Mouse (Mus musculus): ENCODE results near the gene Ptgs2.

Gene Ptgs2

GRCm38 (mm10) chr1:150099790-150100333 is at the start of gene Ptgs2:
Gene Ptgs2 (plus strand): TSS chr1:150100031.
- DNase-seq (ENCODE audit: low read depth): peak; percentile 79

DNA sequence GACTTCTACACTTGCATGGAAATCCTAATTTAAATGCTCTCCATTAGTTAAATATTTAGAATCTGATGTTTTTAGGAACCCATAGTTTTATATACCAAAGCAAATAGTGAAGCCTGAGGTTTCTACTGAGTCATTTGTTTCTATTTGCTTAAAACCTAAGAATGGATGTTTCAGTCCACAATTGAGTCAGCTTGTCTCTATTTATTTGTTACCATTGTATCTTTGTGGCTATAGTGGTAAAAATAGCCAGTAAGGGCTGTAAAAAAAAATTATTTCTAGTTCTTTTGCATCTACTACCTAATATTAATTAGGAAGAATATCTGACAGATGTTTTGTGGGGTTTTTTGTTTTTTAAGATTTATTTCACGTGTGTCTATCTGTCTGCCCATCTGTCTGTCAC is 49.6 kb upstream of the Ptgs2 start:
- no peak for DNase-seq (ENCODE audit: low read depth)

GRCm38 (mm10) chr1:150065684-150066083 is 34.1 kb upstream of the Ptgs2 start:
- DNase-seq (ENCODE audit: low read depth): no peak

DNA sequence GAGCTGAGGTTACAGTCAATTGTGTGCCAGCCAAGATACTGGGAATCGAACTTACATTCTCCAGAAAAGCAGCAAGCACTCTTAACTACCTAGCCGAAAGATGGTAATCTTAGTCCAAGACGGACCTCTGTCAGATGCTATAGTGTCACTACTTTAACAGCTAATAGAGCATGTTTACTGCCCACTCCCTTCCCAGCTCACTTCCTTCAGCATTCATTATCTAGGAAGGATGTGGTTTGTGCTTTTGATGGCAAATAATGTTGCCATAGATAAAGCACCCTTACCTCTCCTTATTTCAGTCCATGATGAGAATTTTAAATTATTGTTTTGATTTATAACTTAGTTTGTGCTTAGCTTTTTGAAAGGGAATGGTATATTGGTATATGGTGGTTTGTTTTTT is 27.0 kb upstream of the Ptgs2 start:
- no peak for DNase-seq (ENCODE audit: low read depth)

- DNase-seq (ENCODE audit: low read depth): no peak
These were observed 25.2 kb upstream of the Ptgs2 start for GRCm38 (mm10) chr1:150074609-150075008.

DNA sequence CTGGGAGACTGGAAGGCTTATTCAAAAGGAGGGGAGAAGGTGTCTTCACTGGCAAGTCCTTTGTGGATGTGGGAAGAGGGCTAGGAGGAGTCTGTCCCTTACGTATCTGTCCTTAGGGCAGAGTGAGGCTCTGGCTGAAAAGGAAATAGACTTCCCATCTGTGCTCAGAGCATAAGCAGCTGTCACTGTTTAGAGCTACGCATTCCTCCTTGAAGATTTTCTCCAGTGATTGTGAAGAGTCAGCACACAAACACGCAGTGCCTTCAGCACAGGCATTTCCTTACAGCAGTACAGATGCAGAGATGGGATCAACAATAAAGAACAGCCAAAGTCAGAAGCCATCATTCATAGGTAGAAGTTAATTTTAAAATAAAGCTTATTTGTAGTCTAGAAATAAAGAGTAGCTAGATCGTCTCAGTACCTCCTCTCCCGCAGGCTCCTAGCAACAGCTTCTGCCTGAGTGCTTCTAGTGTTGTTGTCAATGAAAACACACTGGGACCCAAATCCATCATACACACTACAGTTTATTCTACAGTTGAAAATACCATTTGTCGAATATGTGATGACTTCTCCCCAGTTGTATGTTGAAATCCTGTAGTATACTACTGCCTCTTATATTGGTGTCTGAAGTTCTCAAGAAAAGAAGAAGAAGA is 10.7 kb upstream of the Ptgs2 start:
- DNase-seq (ENCODE audit: low read depth): no peak

DNA sequence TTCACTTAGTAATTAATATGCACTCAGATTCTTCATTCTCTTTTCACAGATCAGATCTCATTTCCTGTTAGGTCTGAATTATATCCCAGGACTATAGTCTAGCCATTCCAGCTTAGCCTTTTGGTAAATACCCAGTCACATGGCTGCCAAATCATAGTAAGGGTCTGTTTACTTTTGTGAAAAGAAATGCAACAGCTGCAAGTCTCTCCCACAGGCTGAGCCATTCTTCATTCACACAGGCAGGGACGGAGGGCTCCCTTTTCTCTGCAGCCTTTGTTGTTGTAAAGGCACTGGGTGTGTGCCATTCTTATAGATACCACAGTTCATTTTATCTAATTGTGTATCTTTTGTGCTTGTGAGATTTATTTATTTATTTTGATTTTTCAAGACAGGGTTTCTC is 9.6 kb upstream of the Ptgs2 start:
- no peak for DNase-seq (ENCODE audit: low read depth)

DNA sequence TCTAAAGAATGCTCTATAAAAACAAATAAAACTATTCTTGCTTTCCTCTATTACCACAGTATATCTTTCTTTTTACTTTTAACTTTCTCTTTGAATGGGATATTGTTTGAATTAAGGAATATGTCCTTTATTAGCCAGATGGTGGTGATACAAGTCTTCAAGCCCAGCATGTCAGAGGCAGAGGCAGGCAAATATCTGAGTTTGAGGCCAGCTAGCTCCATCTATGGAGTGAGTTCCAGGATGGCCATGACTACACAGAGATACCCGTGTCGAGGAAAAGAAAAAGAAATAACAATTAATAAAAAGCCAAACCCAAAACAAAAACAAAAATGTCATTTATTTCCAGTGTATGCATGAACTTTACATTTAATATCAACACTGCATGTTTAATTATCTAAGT is 2.8 kb upstream of the Ptgs2 start:
- no peak for DNase-seq (ENCODE audit: low read depth)

- no peak for DNase-seq (ENCODE audit: low read depth)
These were observed 2.1 kb upstream of the Ptgs2 start for GRCm38 (mm10) chr1:150097721-150098120.

- no peak for DNase-seq (ENCODE audit: low read depth)
These were observed 457 bp upstream of the Ptgs2 start for GRCm38 (mm10) chr1:150099374-150099773.

DNA sequence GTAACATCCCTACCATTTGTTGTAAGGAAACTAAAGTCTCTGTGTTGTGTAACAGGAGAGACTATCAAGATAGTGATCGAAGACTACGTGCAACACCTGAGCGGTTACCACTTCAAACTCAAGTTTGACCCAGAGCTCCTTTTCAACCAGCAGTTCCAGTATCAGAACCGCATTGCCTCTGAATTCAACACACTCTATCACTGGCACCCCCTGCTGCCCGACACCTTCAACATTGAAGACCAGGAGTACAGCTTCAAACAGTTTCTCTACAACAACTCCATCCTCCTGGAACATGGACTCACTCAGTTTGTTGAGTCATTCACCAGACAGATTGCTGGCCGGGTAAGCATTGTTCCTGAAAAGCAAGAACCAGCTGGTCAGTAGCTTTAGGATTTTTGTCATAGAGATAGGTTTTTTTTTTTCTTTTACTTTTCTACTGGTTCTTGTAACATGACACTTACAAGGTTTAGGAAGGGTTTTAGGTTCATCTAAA is 4.4 kb downstream of the Ptgs2 start:
- no peak for DNase-seq (ENCODE audit: low read depth)

GRCm38 (mm10) chr1:150106736-150107135 is 6.9 kb downstream of the Ptgs2 start:
- DNase-seq (ENCODE audit: low read depth): no peak

- no peak for DNase-seq (ENCODE audit: low read depth)
These were observed 9.8 kb downstream of the Ptgs2 start for GRCm38 (mm10) chr1:150109591-150109990.

GRCm38 (mm10) chr1:150115352-150115751 is 15.5 kb downstream of the Ptgs2 start:
- DNase-seq (ENCODE audit: low read depth): no peak

- no peak for DNase-seq (ENCODE audit: low read depth)
These were observed 18.5 kb downstream of the Ptgs2 start for GRCm38 (mm10) chr1:150118352-150118751.

- DNase-seq (ENCODE audit: low read depth): no peak
These were observed 25.7 kb downstream of the Ptgs2 start for GRCm38 (mm10) chr1:150125568-150125967.

- DNase-seq (ENCODE audit: low read depth): no peak
These were observed 30.2 kb downstream of the Ptgs2 start for GRCm38 (mm10) chr1:150130070-150130469.

DNA sequence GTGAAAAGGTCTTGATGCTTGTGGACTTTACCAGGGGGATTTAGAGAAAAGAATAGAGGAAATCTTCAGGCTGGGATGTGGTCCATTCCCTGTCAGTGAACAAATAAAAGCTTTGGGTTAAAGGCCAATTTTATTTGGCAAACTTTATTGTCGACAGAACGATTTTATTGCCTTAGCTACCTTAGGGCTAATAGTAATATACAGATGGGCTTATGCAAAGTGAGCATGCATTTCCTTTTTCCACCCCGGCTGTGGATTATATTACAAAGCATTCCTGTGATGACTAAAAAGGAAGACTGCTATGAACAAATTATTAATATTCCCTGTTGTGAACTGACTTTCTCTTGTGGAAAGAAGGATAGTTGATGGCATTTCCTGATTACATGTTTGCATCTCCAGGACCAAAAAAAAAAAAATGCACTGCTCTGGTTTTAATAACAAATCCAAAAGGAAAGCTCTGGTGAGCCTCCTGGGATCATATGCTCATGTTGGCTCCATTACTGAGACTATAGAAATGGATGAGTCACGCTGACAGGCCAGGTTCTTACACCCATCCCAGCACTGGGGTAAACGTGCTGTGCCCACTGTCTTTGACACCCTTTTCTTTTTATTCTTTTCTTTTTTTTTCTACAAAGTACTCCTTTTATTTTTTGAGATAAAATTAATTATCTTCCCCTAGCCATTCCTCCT is 30.9 kb downstream of the Ptgs2 start:
- DNase-seq (ENCODE audit: low read depth): no peak

GRCm38 (mm10) chr1:150135350-150135749 is 35.5 kb downstream of the Ptgs2 start:
- DNase-seq (ENCODE audit: low read depth): no peak

DNA sequence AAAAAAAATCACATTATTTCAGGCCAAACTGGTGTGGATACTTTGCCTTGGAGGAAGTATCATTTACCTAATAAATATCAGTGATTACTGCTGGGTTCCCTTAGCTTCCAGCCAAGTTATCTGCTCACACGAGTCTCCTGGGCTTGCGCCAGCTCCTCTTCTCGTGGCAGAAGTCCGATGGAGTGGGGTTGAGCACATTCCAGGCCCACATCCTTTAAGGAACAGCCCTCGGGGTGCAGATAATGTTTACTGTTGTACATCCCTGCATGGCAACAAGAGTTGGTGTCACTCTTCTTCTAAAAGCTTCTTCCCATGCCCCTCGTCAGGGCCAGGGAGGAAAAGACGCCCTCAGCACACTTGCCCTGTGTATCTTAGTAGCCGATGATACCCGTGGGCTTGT is 39.9 kb downstream of the Ptgs2 start:
- DNase-seq (ENCODE audit: low read depth): no peak

- DNase-seq (ENCODE audit: low read depth): no peak
These were observed 42.1 kb downstream of the Ptgs2 start for GRCm38 (mm10) chr1:150141939-150142338.

- no peak for DNase-seq (ENCODE audit: low read depth)
These were observed 43.7 kb downstream of the Ptgs2 start for GRCm38 (mm10) chr1:150143578-150143977.

GRCm38 (mm10) chr1:150145049-150145448 is 45.2 kb downstream of the Ptgs2 start:
- DNase-seq (ENCODE audit: low read depth): peak; percentile 33

Measured in fibroblast of lung, adult 2 months (primary cell).